Comparison of ENCODE assay signal across 7 mouse cellular contexts in genomic region chr3:153501333-153501877, GRCm38 (mm10).
A peak's percentile ranks its signal among the peaks of the same experiment; 100 is the strongest.
DNase-seq lines count a peak whose midpoint lies in the region; TF ChIP-seq lines count a peak whose summit lies in the region.

No protein-coding gene starts in this region.

- DNase-seq in ES-CJ7 (ENCODE audit: low read depth, low spot score) (peak; percentile 75), R1 (ENCODE audit: low read depth, low spot score) (peak; percentile 86)
- peak; percentile 93 to 96 for DNase-seq in cerebellum, postnatal 10 days
- DNase-seq in gastrocnemius, adult 2 months, result peak; percentile 61
- DNase-seq in layer of hippocampus, adult 9-11 months, result peak; percentile 67
- peak; percentile 87 for DNase-seq in lung, postnatal 36 days

- TF ChIP-seq POLR2A in small intestine, adult 2 months (IDR thresholded peaks at IDR 0.05; ENCODE audit: low read depth, low read length), result no peak

- intact Hi-C loops in gastrocnemius, adult 2 months (cut with DNase I), result loop anchor here (5.0 kb wide), 1 partner anchor 719 kb away; no protein-coding TSS in a partner anchor

- H3K36me3 ChIP-seq in small intestine, adult 2 months (ENCODE audit: control insufficient read depth, insufficient read depth, low read length), result no peaks in the 10 kb centered on the region

- WGBS in small intestine, adult 2 months, result 64% methylated on average over 3 of the region's 3 CpGs

- no peaks in the 10 kb centered on the region for H3K27me3 ChIP-seq in small intestine, adult 2 months (ENCODE audit: control insufficient read depth, insufficient read depth, low read length)

- H3K27ac ChIP-seq in gastrocnemius, adult 2 months, result no peak overlapping the region
- H3K27ac ChIP-seq in small intestine, adult 2 months (ENCODE audit: insufficient read depth, low read depth, low read length), result no peak overlapping the region

- TF ChIP-seq CTCF in gastrocnemius, adult 2 months (IDR thresholded peaks at IDR 0.05), result peak; percentile 73
- TF ChIP-seq CTCF in small intestine, adult 2 months (IDR thresholded peaks at IDR 0.05; ENCODE audit: extremely low read depth, insufficient read length, insufficient replicate concordance, low read depth, low read length), result peak; percentile 44; the same call in 1 of the 2 replicates

- H3K4me3 ChIP-seq in gastrocnemius, adult 2 months, result no peak overlapping the region
- H3K4me3 ChIP-seq in small intestine, adult 2 months (ENCODE audit: low read depth, low read length), result no peak overlapping the region

- H3K4me1 ChIP-seq in small intestine, adult 2 months (ENCODE audit: control insufficient read depth, insufficient read depth, insufficient read length, low read length), result no peaks in the 10 kb centered on the region
